Mouse (Mus musculus): ENCODE results near the gene Trpm2. TPM values are rescaled to one million over a fixed set of nuclear protein-coding genes. Genes with fewer than 3 reads are reported as not detected.

The Trpm2 gene
- polyA plus RNA-seq, 1 experiment from 2014 or later = 0.60 TPM

GRCm38 (mm10) chr10:77867546-77867945 is 102.8 kb downstream of the Trpm2 start:
- Histone ChIP-seq H3K9ac (no peak overlapping the region), H3K4me1 (0 out of 2 replicates have a peak, but pooled peaks cover 6% of the 10 kb centered on the region), H3K4me3 (replicated peaks) (no peak overlapping the region), H3K27ac (replicated peaks) (no peak overlapping the region), H3K9me3 (replicated peaks) (no peaks in the 10 kb centered on the region), H3K4me2 (replicated peaks) (no peak overlapping the region), H3K36me3 (no peaks in the 10 kb centered on the region), H3K27me3 (no peaks in the 10 kb centered on the region)
- 4% methylated on average over 1 of the region's 1 CpGs for WGBS
- ATAC-seq (ENCODE audit: insufficient number of reproducible peaks, low FRiP score, low TSS enrichment, low read depth) = no peak

GRCm38 (mm10) chr10:77864762-77865143 is 105.6 kb downstream of the Trpm2 start:
- no peak overlapping the region for H3K9ac ChIP-seq
- no peak for ATAC-seq (ENCODE audit: insufficient number of reproducible peaks, low FRiP score, low TSS enrichment, low read depth)

GRCm38 (mm10) chr10:77864067-77864761 is 106.1 kb downstream of the Trpm2 start:
- peak overlapping the region; percentile 31 for H3K4me2 ChIP-seq (replicated peaks)

More at GRCm38 (mm10) chr10:77864762-77865143, 105.6 kb downstream of the Trpm2 start:
- WGBS = 21% methylated on average over 11 of the region's 11 CpGs
- peak overlapping the region; percentile 31 for H3K4me2 ChIP-seq (replicated peaks)
- H3K4me1 ChIP-seq = 0 out of 2 replicates have a peak, but pooled peaks cover 6% of the 10 kb centered on the region
- peak overlapping the region; percentile 20; the same call in 1 of the 2 replicates for H3K4me3 ChIP-seq (replicated peaks)
- H3K27ac ChIP-seq (replicated peaks) = no peak overlapping the region
- H3K9me3 ChIP-seq (replicated peaks) = no peaks in the 10 kb centered on the region
- no peaks in the 10 kb centered on the region for H3K36me3 ChIP-seq
- H3K27me3 ChIP-seq = no peaks in the 10 kb centered on the region

GRCm38 (mm10) chr10:77861675-77862074 is 108.7 kb downstream of the Trpm2 start, which contains the start of gene Gm3285:
Gm3285 (plus strand) TSS chr10:77861975.
- Histone ChIP-seq H3K27me3 (no peaks in the 10 kb centered on the region), H3K27ac (replicated peaks) (no peak within 1 kb of the TSS), H3K9me3 (replicated peaks) (no peaks in the 10 kb centered on the region), H3K4me3 (replicated peaks) (no peak within 1 kb of the TSS), H3K4me1 (0 out of 2 replicates have a peak, but pooled peaks cover 6% of the 10 kb centered on the region), H3K36me3 (no peaks in the 10 kb centered on the region), H3K9ac (no peak within 1 kb of the TSS), H3K4me2 (replicated peaks) (no peak within 1 kb of the TSS)
- 49% methylated on average over 7 of the region's 7 CpGs for WGBS
- ATAC-seq (ENCODE audit: insufficient number of reproducible peaks, low FRiP score, low TSS enrichment, low read depth) = no peak

More at GRCm38 (mm10) chr10:77864067-77864761, 106.1 kb downstream of the Trpm2 start:
- Histone ChIP-seq H3K27me3 (no peaks in the 10 kb centered on the region), H3K36me3 (no peaks in the 10 kb centered on the region), H3K4me1 (0 out of 2 replicates have a peak, but pooled peaks cover 6% of the 10 kb centered on the region), H3K9me3 (replicated peaks) (no peaks in the 10 kb centered on the region), H3K27ac (replicated peaks) (0 out of 2 replicates have a peak overlapping the region, but pooled peaks have one; percentile 11), H3K9ac (no peak overlapping the region), H3K4me3 (replicated peaks) (peak overlapping the region; percentile 20; the same call in 1 of the 2 replicates)
- ATAC-seq (ENCODE audit: insufficient number of reproducible peaks, low FRiP score, low TSS enrichment, low read depth) = peak; percentile 69; the same call in 1 of the 2 replicates
- 19% methylated on average over 14 of the region's 14 CpGs for WGBS

Other genes starting within 250 kb of the Trpm2 start
- 1.1 and 1.8 TPM in 2 replicates for gene Krtap12-1, start 250.0 kb downstream of the Trpm2 start, polyA plus RNA-seq (2015; fragmentation: Nextera tagmentation; extraction: Ambion mirVana)
- 0.75 and 1.2 TPM in 2 replicates for gene Gm10100, start 244.1 kb downstream of the Trpm2 start, polyA plus RNA-seq (2015; fragmentation: Nextera tagmentation; extraction: Ambion mirVana)
- gene Gm18596, start 227.9 kb downstream of the Trpm2 start, polyA plus RNA-seq (2015; fragmentation: Nextera tagmentation; extraction: Ambion mirVana) = 1.5 and 1.7 TPM in 2 replicates
- 1.5 and 1.9 TPM in 2 replicates for gene Gm9736, start 219.2 kb downstream of the Trpm2 start, polyA plus RNA-seq (2015; fragmentation: Nextera tagmentation; extraction: Ambion mirVana)
- gene Gm3233, start 210.9 kb downstream of the Trpm2 start, polyA plus RNA-seq (2015; fragmentation: Nextera tagmentation; extraction: Ambion mirVana) = 0.41 and 0.77 TPM in 2 replicates
- 0.92 TPM in 1 of 2 replicates, not detected in the other for gene Gm3238, start 199.2 kb downstream of the Trpm2 start, polyA plus RNA-seq (2015; fragmentation: Nextera tagmentation; extraction: Ambion mirVana)
- 1.3 and 1.7 TPM in 2 replicates for gene Gm7138, start 193.6 kb downstream of the Trpm2 start, polyA plus RNA-seq (2015; fragmentation: Nextera tagmentation; extraction: Ambion mirVana)
- gene Gm3250, start 188.0 kb downstream of the Trpm2 start, polyA plus RNA-seq (2015; fragmentation: Nextera tagmentation; extraction: Ambion mirVana) = not detected in 2 replicates
- gene Gm7137, start 182.4 kb downstream of the Trpm2 start, polyA plus RNA-seq (2015; fragmentation: Nextera tagmentation; extraction: Ambion mirVana) = 0.54 TPM in 1 of 2 replicates, not detected in the other
- gene Gm9639, start 175.5 kb downstream of the Trpm2 start, polyA plus RNA-seq (2015; fragmentation: Nextera tagmentation; extraction: Ambion mirVana) = 0.91 and 1.0 TPM in 2 replicates
- gene Gm19668, start 171.4 kb downstream of the Trpm2 start, polyA plus RNA-seq (2015; fragmentation: Nextera tagmentation; extraction: Ambion mirVana) = 0.24 and 0.55 TPM in 2 replicates
- gene Gm9507, start 158.7 kb downstream of the Trpm2 start, polyA plus RNA-seq (2015; fragmentation: Nextera tagmentation; extraction: Ambion mirVana) = 2.0 and 2.1 TPM in 2 replicates
- 2.8 and 3.4 TPM in 2 replicates for gene Gm2696, start 155.9 kb downstream of the Trpm2 start, polyA plus RNA-seq (2015; fragmentation: Nextera tagmentation; extraction: Ambion mirVana)
- gene Krtap10-4, start 143.5 kb downstream of the Trpm2 start, polyA plus RNA-seq (2015; fragmentation: Nextera tagmentation; extraction: Ambion mirVana) = 2.6 and 5.3 TPM in 2 replicates
- 2.9 and 3.8 TPM in 2 replicates for gene Krtap10-10, start 134.6 kb downstream of the Trpm2 start, polyA plus RNA-seq (2015; fragmentation: Nextera tagmentation; extraction: Ambion mirVana)
- 0.73 and 0.88 TPM in 2 replicates for gene Gm36176, start 123.8 kb downstream of the Trpm2 start, polyA plus RNA-seq (2015; fragmentation: Nextera tagmentation; extraction: Ambion mirVana)
- 3.0 and 3.4 TPM in 2 replicates for gene Gm10318, start 117.7 kb downstream of the Trpm2 start, polyA plus RNA-seq (2015; fragmentation: Nextera tagmentation; extraction: Ambion mirVana)
- gene Gm3285, start 108.6 kb downstream of the Trpm2 start, polyA plus RNA-seq (2015; fragmentation: Nextera tagmentation; extraction: Ambion mirVana) = 2.4 and 3.3 TPM in 2 replicates
- gene Lrrc3, start 68.0 kb downstream of the Trpm2 start, polyA plus RNA-seq (2015; fragmentation: Nextera tagmentation; extraction: Ambion mirVana) = 4.3 and 5.0 TPM in 2 replicates
- 31.0 and 32.7 TPM in 2 replicates for gene 1810043G02Rik, start 8.0 kb upstream of the Trpm2 start, polyA plus RNA-seq (2015; fragmentation: Nextera tagmentation; extraction: Ambion mirVana)
- gene Pfkl, start 39.5 kb upstream of the Trpm2 start, polyA plus RNA-seq (2015; fragmentation: Nextera tagmentation; extraction: Ambion mirVana) = 129 and 148 TPM in 2 replicates
- gene Dnmt3l, start 71.4 kb upstream of the Trpm2 start, polyA plus RNA-seq (2015; fragmentation: Nextera tagmentation; extraction: Ambion mirVana) = 0.39 and 0.65 TPM in 2 replicates
- 0.30 and 0.31 TPM in 2 replicates for gene Aire, start 73.0 kb upstream of the Trpm2 start, polyA plus RNA-seq (2015; fragmentation: Nextera tagmentation; extraction: Ambion mirVana)
- 5.3 and 5.5 TPM in 2 replicates for gene Icosl, start 98.7 kb upstream of the Trpm2 start, polyA plus RNA-seq (2015; fragmentation: Nextera tagmentation; extraction: Ambion mirVana)
- 38.1 and 40.9 TPM in 2 replicates for gene D10Jhu81e, start 199.2 kb upstream of the Trpm2 start, polyA plus RNA-seq (2015; fragmentation: Nextera tagmentation; extraction: Ambion mirVana)
- gene Pwp2, start 214.6 kb upstream of the Trpm2 start, polyA plus RNA-seq (2015; fragmentation: Nextera tagmentation; extraction: Ambion mirVana) = 17.9 and 18.4 TPM in 2 replicates